ENCODE assay signal across 12 mouse cellular contexts in the genomic region with DNA sequence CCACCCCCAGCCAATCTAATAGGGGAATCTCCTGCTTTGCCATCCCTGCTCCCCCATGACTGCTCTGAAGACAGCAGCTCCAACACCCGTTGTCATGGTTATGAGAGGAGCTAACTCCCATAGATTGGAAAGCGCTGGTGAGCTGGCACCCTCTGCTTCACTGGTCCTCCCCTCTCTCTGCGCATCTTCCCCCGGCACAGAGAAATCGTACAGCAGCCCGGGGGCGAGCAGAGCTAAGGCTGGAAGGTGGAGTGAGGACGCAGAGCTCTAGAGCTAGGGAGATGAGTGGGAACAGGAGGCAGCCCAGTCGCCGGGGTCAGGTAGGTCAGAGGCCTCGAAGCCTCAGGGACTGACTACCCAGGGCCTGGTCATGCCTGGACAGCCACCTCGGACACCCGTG. TPM values are rescaled to one million over a fixed set of nuclear protein-coding genes. Genes with fewer than 3 reads are reported as not detected.
A peak's percentile ranks its signal among the peaks of the same experiment; 100 is the strongest.
DNase-seq lines count a peak whose midpoint lies in the region; ATAC-seq lines count a peak whose summit lies in the region.
"Had no signal": no experiment of that assay in that cellular context is flagged by ENCODE, and none has a peak within 500 bp of the region (broad histone marks: within the 10 kb centered on the region; RNA-seq: fewer than 3 reads in every experiment).

No protein-coding gene starts in this region.

- H3K27me3 ChIP-seq in forebrain, embryonic 12.5 days: no peaks in the 10 kb centered on the region
- no peaks in the 10 kb centered on the region for H3K27me3 ChIP-seq in forebrain, embryonic 11.5 days (ENCODE audit: control insufficient read depth, insufficient read depth, low read length)
- H3K27me3 ChIP-seq in limb, embryonic 13.5 days: no peaks in the 10 kb centered on the region

- H3K4me2 ChIP-seq in forebrain, embryonic 12.5 days: no peak overlapping the region
- no peak overlapping the region for H3K4me2 ChIP-seq in forebrain, embryonic 11.5 days (ENCODE audit: low read depth, low read length, severe bottlenecking)
- H3K4me2 ChIP-seq in limb, embryonic 13.5 days (replicated peaks): no peak overlapping the region

- DNase-seq in forebrain, embryonic 11.5 days (ENCODE audit: low spot score): no peak
- peak; percentile 84 for DNase-seq in layer of hippocampus, adult 11-12 months (ENCODE audit: low spot score)
- no peak for DNase-seq in layer of hippocampus, postnatal 25 days (ENCODE audit: extremely low spot score in 1 of 2, low spot score in 1 of 2)
- peak; percentile 47 to 76 for DNase-seq in frontal cortex, postnatal 25 days (ENCODE audit: low spot score in 2 of 2)
- no peak for DNase-seq in cerebellum, postnatal 36 days
- DNase-seq in adrenal gland, postnatal 36 days: no peak
- DNase-seq: cerebellum, adult 11-12 months had no signal

- H3K4me1 ChIP-seq in forebrain, embryonic 12.5 days: peaks cover 35% of the 10 kb centered on the region
- H3K4me1 ChIP-seq in forebrain, embryonic 11.5 days (replicated peaks; ENCODE audit: control insufficient read depth, insufficient read depth, low read length): peaks cover 7% of the 10 kb centered on the region
- H3K4me1 ChIP-seq in limb, embryonic 13.5 days: peaks cover 27% of the 10 kb centered on the region

- no peak for ATAC-seq in forebrain, embryonic 12.5 days (ENCODE audit: low FRiP score)
- no peak for ATAC-seq in forebrain, embryonic 11.5 days (replicated peaks; ENCODE audit: low FRiP score)
- ATAC-seq in limb, embryonic 13.5 days (ENCODE audit: low FRiP score, low read depth): no peak

- peaks cover 74% of the 10 kb centered on the region for H3K36me3 ChIP-seq in forebrain, embryonic 12.5 days (replicated peaks)
- H3K36me3 ChIP-seq in forebrain, embryonic 11.5 days (ENCODE audit: control insufficient read depth, insufficient read depth, low read length): peaks cover 20% of the 10 kb centered on the region
- H3K36me3 ChIP-seq in limb, embryonic 13.5 days: peaks cover 83% of the 10 kb centered on the region

- H3K9me3 ChIP-seq in forebrain, embryonic 12.5 days: no peaks in the 10 kb centered on the region
- no peaks in the 10 kb centered on the region for H3K9me3 ChIP-seq in forebrain, embryonic 11.5 days (ENCODE audit: control insufficient read depth, low read length)
- H3K9me3 ChIP-seq in limb, embryonic 13.5 days: no peaks in the 10 kb centered on the region

- no peak overlapping the region for H3K4me3 ChIP-seq in forebrain, embryonic 12.5 days (replicated peaks)
- no peak overlapping the region for H3K4me3 ChIP-seq in forebrain, embryonic 11.5 days (ENCODE audit: low read depth, low read length)
- no peak overlapping the region for H3K4me3 ChIP-seq in limb, embryonic 13.5 days

- H3K27ac ChIP-seq in forebrain, embryonic 12.5 days: 0 out of 2 replicates have a peak overlapping the region, but pooled peaks have one; percentile 1
- H3K27ac ChIP-seq in forebrain, embryonic 11.5 days (ENCODE audit: low read depth, low read length): no peak overlapping the region
- H3K27ac ChIP-seq in limb, embryonic 13.5 days: peak overlapping the region; percentile 16; the same call in 1 of the 2 replicates
- H3K27ac ChIP-seq: stomach, postnatal 0 days had no signal

- WGBS in forebrain, embryonic 12.5 days: 80% methylated on average over 13 of the region's 13 CpGs
- 81% methylated on average over 13 of the region's 13 CpGs for WGBS in forebrain, embryonic 11.5 days
- WGBS in limb, embryonic 13.5 days: 72% methylated on average over 13 of the region's 13 CpGs

- no peak overlapping the region for H3K9ac ChIP-seq in forebrain, embryonic 12.5 days
- no peak overlapping the region for H3K9ac ChIP-seq in forebrain, embryonic 11.5 days (ENCODE audit: low read length)
- H3K9ac ChIP-seq in limb, embryonic 13.5 days: no peak overlapping the region

RNA-seq across cellular contexts. Expression of a gene that starts 23.5 kb away (rescaled TPM):
- 146 and 147 TPM in 2 replicates for polyA plus RNA-seq in forebrain, embryonic 12.5 days (2016; fragmentation: Nextera tagmentation; extraction: Ambion mirVana)
- polyA plus RNA-seq in forebrain, embryonic 11.5 days (2014; fragmentation: Nextera tagmentation; extraction: Ambion mirVana): 118 and 123 TPM in 2 replicates
- 100 to 1,000 TPM; 232 to 289 TPM for total RNA-seq in layer of hippocampus, postnatal 25 days (2021)
- polyA plus RNA-seq in limb, embryonic 13.5 days (2015; fragmentation: Nextera tagmentation; extraction: Ambion mirVana): 105 and 107 TPM in 2 replicates
- 10 to 100 TPM; 24.6 to 25.3 TPM for total RNA-seq in adrenal gland, postnatal 36 days (2021)

RNA-seq across cellular contexts. Expression of a gene that starts 23.7 kb away (rescaled TPM):
- not detected in 2 replicates for polyA plus RNA-seq in forebrain, embryonic 12.5 days (2016; fragmentation: Nextera tagmentation; extraction: Ambion mirVana)
- polyA plus RNA-seq in forebrain, embryonic 11.5 days (2014; fragmentation: Nextera tagmentation; extraction: Ambion mirVana): not detected in 2 replicates
- not detected for total RNA-seq in layer of hippocampus, postnatal 25 days (2021)
- polyA plus RNA-seq in limb, embryonic 13.5 days (2015; fragmentation: Nextera tagmentation; extraction: Ambion mirVana): not detected in 2 replicates
- total RNA-seq in adrenal gland, postnatal 36 days (2021): not detected
- total RNA-seq: gastrocnemius, adult 18-20 months; liver, adult 2 months had no signal
- polyA plus RNA-seq: liver, adult 2 months had no signal

RNA-seq across cellular contexts. Expression of a gene that starts 53.6 kb away (rescaled TPM):
- 118 and 135 TPM in 2 replicates for polyA plus RNA-seq in forebrain, embryonic 12.5 days (2016; fragmentation: Nextera tagmentation; extraction: Ambion mirVana)
- polyA plus RNA-seq in forebrain, embryonic 11.5 days (2014; fragmentation: Nextera tagmentation; extraction: Ambion mirVana): 142 and 148 TPM in 2 replicates
- 100 to 1,000 TPM in 1 of 2 experiments, 10 to 100 TPM in 1; 93.9 to 108 TPM for total RNA-seq in layer of hippocampus, postnatal 25 days (2021)
- 294 and 306 TPM in 2 replicates for polyA plus RNA-seq in limb, embryonic 13.5 days (2015; fragmentation: Nextera tagmentation; extraction: Ambion mirVana)
- total RNA-seq in adrenal gland, postnatal 36 days (2021): 100 to 1,000 TPM; 207 to 252 TPM

RNA-seq across cellular contexts. Expression of a gene that starts 56.4 kb away (rescaled TPM):
- polyA plus RNA-seq in forebrain, embryonic 12.5 days (2016; fragmentation: Nextera tagmentation; extraction: Ambion mirVana): 117 and 118 TPM in 2 replicates
- polyA plus RNA-seq in forebrain, embryonic 11.5 days (2014; fragmentation: Nextera tagmentation; extraction: Ambion mirVana): 111 and 116 TPM in 2 replicates
- total RNA-seq in layer of hippocampus, postnatal 25 days (2021): 10 to 100 TPM; 46.3 to 53.9 TPM
- polyA plus RNA-seq in limb, embryonic 13.5 days (2015; fragmentation: Nextera tagmentation; extraction: Ambion mirVana): 106 TPM in 2 replicates
- total RNA-seq in adrenal gland, postnatal 36 days (2021): 10 to 100 TPM; 46.5 to 64.3 TPM

Comparison
In these comparisons a context has a peak if more than half of its experiments do, and no peak if none do; other contexts are left out.
1. DNase-seq: peak in layer of hippocampus, adult 11-12 months (single experiment) and frontal cortex, postnatal 25 days (2 of 2); none in forebrain, embryonic 11.5 days (single experiment), layer of hippocampus, postnatal 25 days (0 of 2), cerebellum, postnatal 36 days (0 of 2) and adrenal gland, postnatal 36 days (0 of 2).